Mouse (Mus musculus) heart, adult 8-10 months (tissue): ENCODE results near the gene Zfr. TPM values are rescaled to one million over a fixed set of nuclear protein-coding genes. Genes with fewer than 3 reads are reported as not detected.
"Not testable (repeated sequence)": the region's sequence is repeated elsewhere in the genome, so short reads cannot be mapped to it uniquely, and the experiment has no call there.

Experiments
- DNase-seq: peaks from one replicate; pipeline ENCODE4 v3.0.0; 2022; ENCODE audit warnings: low spot score
- total RNA-seq, 4 experiments: library from RNA; stranded (reverse); gene quantifications; 2 replicates each; pipeline ENCODE4 v1.2.4; 2022

The Zfr gene
- total RNA-seq, 4 experiments from 2014 or later: 74.9 to 84.2 (median 79.7) TPM

- DNase-seq: no peak
Observed at GRCm38 (mm10) chr15:12106430-12106829, 11.2 kb upstream of the Zfr start.

DNA sequence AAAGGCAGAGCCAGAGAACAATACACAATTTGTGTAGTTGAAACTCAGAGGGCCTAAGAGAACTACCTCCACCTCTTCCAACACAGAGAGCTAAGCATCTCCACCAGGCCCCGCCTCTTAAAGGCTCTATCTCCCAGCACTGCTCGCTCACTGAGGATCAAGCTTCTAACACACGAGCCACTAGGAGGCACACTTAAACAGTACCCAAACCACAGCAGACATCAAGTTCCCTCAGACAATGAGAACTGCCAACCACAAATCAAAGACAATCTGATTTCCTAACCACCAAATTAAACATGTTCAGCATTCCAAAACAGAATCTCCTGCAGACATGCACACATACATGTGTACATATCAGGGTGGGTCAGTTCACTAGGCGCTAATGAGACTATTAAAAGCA lies 9.4 kb upstream of the Zfr start:
- no peak for DNase-seq

DNA sequence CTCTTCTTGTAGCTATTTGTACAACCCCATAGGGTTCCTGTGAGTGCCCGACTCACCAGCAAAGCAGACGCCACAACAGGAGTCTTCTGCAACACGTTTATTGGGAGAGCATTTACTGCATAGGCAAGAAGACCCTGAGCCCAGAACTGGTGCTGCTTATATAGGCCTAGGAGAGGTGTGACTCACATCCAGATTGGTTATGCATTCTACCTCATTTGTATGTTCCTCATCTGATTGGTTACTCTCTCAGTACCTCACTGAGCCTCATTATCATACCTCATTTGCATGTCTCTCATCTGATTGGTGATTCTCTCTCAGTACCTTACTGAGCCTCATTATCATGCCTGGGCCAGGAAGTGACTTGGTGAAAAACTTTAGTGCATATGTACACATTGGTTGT lies 8.7 kb upstream of the Zfr start:
- DNase-seq: not testable (repeated sequence)

- no peak for DNase-seq
Observed at GRCm38 (mm10) chr15:12111232-12111631, 6.4 kb upstream of the Zfr start.

- no peak for DNase-seq
Observed at GRCm38 (mm10) chr15:12113411-12113810, 4.2 kb upstream of the Zfr start.

DNA sequence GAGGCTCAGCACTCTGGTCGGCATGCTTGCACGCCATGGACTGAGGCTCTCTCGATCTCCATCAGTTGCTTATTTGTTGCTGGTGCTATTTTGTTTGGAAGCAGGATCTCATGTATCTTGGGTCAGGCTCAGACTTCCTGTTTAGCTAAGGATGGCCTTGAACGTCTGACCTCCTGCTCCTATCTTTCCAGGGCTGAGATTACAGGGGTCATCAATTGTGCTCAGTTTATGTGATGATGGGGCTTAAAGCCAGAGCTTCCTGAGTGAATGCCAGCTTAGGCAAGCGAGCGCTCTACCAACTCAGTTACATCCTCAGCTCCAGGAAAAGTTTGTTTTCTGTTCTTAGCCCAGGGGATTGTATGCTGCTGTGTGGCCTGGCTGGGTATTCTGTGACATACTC lies 3.1 kb upstream of the Zfr start:
- no peak for DNase-seq

- DNase-seq: no peak
Observed at GRCm38 (mm10) chr15:12115722-12116230, 1.9 kb upstream of the Zfr start.

- no peak for DNase-seq
Observed at GRCm38 (mm10) chr15:12118093-12118431, 431 bp downstream of the Zfr start.

GRCm38 (mm10) chr15:12118432-12119128 lies 949 bp downstream of the Zfr start:
- DNase-seq: no peak

DNA sequence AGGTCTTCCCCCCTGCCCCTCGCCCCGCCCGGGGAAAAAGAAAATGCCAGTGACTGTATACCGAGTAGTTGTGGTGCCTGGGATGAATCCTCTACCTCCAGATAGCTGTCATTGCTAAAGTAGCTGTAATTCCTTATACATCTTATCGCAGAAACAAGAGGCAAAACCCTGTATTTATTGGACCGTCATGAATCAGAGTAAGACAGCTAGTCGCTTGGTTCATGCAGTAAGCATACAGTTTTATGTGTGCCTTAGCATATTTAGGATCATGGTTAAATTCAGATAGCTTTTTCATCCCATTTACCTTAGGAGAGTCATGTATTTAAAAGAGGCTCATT lies 1.5 kb downstream of the Zfr start:
- DNase-seq: no peak

DNA sequence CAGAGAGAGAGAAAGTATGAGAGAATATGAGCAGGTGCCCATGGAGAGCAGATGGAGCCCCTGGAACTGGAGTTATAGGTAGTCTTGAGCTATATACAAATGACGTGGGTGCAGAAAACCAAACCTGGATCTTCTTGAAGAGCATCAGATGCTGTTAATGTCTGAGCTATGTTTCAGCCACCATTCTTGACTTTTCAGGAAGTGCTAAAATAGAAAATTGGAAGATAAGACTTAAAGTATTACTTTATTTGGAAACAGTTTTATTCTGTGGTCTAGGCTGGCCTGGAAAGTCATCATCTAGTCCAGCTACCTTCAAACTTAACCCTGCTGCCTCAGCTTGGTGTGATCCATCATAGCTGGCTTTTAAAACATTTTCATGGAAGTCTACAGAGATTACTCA lies 7.3 kb downstream of the Zfr start:
- DNase-seq: no peak

DNA sequence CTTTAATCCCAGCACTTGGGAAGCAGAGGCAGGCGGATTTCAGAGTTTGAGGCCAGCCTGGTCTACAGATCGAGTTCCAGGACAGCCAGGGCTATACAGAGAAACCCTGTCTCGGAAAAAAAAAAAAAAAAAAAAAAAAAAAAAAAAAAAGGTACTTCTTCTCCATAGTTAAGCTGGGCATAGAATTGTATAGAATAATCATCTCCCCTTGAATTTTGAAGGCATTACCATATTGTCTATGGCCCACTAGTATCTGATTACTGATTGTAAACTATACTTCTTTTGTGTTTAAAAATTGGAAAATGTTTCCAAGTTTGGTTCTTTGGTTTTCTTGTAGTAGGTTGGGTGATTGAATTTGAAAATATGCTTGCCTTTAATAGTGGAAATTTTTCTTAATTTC lies 13.2 kb downstream of the Zfr start:
- DNase-seq: not testable (repeated sequence)

- DNase-seq: no peak
Observed at GRCm38 (mm10) chr15:12134546-12134945, 16.9 kb downstream of the Zfr start.

DNA sequence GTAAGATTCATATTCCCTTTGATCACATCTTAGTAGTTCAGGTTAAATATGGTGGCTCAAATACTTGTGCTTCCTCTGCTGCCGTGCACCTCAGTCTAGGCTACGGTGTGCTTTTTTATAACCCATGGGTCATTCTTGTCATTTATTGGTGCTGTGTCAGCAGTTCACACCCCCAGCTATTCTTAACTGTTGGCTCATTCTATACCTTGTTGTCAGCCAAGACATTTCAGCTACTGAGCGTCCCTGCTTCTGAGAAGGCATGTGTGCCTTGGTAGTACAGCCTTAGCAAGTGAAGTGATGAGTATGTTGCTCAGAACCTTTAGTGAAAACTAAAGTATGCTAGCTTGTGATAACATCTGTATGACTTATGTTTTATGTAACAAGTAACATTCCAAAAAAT lies 17.7 kb downstream of the Zfr start:
- peak; percentile 36 for DNase-seq

DNA sequence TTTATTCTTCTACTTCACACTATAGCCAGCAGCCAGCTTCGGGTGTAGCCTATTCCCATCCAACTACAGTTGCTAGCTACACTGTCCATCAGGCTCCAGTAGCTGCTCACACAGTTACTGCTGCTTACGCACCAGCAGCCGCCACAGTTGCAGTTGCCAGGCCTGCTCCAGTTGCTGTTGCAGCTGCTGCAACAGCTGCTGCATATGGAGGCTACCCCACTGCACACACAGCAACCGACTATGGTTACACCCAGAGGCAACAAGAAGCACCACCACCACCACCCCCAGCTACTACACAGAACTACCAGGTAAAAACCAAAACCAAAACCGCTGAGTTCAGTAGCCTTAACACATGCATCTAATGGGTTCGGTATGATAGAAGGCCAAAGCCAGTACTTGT lies 18.7 kb downstream of the Zfr start:
- no peak for DNase-seq

- DNase-seq: no peak
Observed at GRCm38 (mm10) chr15:12140985-12141729, 23.5 kb downstream of the Zfr start.

DNA sequence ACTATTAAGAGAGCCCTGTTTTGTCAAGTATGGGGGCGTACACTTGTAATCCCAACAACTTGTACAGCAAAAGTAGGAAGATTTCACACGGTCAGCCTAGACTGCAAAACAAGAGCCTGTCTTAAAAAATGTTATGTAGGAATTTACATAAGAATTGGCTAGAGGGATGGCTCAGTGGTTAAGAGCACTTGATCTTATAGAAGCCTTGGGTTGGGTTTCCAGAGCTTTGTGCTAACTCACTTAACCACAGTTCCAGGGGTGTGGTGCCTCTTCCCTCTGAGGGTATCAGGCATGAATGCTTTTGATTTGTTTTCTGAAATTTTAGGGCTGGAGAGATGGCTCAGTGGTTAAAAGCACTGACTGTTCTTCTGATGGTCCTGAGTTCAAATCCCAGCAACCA lies 29.8 kb downstream of the Zfr start:
- DNase-seq: no peak

GRCm38 (mm10) chr15:12149501-12149900 lies 31.9 kb downstream of the Zfr start:
- no peak for DNase-seq

DNA sequence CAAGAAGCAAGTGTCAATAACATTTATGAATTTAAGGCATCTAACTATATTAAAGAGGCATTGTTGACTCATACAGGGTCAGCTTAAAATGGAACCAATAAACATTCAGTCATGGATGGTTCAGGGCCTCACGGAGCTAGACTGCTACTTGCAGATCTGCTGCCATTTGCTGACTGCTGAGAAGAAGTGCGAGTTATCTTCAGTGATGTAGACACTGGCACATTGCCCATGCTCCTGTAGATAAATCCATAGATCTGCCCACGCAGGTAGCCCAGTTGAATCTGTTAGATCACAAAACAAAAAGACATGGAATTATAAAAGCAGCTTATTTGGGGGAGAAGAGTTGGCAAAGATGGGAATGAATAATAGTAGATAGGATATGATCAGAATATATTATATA lies 36.1 kb downstream of the Zfr start:
- no peak for DNase-seq

DNA sequence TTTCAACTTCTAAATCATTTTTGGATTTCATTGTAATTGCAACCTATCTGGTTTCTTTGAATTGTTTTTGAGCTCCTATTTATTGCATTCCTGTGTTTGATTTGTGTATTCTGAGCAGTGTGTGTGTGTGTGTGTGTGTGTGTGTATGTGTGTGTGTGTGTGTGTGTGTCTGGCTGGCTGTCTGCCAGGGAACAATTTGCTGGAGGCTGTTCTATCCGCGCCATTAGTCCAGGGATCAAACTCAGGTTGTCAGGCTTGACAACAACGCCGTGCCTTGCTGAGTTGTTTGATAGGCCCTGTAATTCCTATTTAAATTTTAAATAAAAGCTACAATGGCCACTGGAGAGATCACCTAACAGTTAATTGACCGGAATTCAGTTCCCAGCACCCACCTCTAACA lies 60.5 kb downstream of the Zfr start:
- no peak for DNase-seq

DNA sequence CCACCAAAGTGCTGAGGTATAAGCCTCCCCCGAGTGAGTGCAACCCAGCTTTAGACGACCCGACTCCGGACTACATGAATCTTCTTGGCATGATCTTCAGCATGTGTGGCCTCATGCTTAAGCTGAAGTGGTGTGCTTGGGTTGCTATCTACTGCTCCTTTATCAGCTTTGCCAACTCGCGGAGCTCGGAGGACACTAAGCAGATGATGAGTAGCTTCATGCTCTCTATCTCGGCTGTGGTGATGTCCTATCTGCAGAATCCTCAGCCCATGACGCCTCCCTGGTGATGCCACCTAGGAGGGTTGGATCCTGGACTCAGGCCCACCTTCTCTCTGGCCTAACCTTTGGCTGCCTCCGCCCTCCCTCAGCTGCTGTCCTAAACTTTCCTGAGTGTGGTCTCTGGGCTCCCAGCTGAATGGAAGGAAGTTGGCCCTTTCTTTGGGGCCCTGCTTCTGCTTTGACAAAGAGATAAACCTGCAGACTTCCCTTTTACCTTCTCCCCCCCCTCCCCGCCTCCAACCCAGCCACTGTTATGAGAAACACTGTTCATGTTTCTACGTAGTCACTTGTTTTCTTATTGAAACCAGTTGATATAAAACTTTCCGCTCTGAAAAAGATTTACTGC lies 63.7 kb downstream of the Zfr start:
- not testable (repeated sequence) for DNase-seq

DNA sequence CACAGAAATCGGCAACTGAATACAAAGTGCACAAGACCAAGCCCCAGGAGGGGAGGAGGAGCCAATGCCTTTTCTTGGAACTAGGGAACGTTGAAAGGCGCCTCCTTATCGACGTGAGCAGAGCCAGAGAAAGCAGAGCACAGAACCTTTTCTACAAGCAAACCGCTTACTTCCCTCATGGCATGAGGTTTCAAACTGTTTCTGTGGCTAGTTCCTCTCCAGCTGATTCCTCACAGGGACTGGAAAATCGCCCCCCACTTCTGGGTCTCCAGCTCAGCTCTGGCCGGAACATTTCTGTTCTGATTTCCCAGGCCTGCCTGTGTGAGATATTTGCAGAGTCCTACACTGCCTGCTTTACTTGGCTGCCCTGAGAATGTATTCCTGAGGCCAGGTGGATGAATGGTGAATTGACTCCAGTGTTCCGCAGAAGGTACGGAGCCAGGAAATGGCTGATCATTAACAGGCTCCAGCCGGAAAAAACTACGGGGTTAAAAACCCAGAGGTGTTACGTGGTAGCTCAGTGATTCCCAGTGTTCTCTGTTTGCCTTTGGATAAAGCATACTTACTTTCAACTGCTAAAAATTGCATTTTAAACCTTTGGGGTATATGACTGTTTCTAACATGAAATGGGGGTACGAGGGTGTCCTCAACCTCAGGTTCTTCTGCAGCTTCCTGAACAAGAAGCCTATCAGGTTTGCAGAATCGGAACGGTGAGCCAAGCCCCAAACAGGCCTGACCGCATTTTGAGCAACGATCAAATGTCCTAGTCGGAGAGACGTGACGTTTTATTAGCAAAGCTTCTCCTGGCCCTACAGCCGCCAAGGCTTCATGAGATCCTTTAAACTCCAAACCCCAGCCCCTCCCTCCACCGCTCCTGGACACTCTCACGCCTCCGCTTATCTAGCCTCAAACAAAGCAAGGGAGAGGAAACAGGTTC lies 76.5 kb downstream of the Zfr start:
- DNase-seq: no peak
